Mouse (Mus musculus): ENCODE data around the gene Dlat.

The Dlat gene

GRCm38 (mm10) chr9:50659392-50660217, at the start of gene Dlat:
TSS of gene Dlat (minus strand) at chr9:50659780.
- peak; percentile 94 for DNase-seq (ENCODE audit: low spot score)

DNA sequence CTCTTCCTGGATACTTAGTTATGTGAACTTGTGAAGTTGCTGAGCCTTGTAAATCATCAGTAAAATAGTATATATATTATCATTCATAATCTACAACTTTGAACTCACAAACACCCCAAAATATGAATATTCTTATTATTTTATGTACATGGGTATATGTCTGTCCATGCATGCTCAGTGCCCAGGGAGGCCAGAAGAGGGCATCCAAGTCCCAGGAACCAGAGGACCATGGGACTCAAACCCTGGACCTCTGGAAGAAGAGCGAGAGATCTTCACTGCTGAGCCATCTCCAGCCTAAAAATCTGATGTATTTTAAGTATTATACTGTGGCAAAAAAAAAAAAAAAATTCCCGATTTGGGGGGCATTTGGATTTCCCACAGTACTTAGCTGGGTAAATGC, 49.5 kb upstream of the Dlat start:
- peak; percentile 59 for DNase-seq (ENCODE audit: low spot score)

- no peak for DNase-seq (ENCODE audit: low spot score)
Measured at GRCm38 (mm10) chr9:50704907-50705306, 45.3 kb upstream of the Dlat start.

GRCm38 (mm10) chr9:50700921-50701691, 41.5 kb upstream of the Dlat start:
- no peak for DNase-seq (ENCODE audit: low spot score)

GRCm38 (mm10) chr9:50698418-50699409, 39.1 kb upstream of the Dlat start:
- DNase-seq (ENCODE audit: low spot score): peak; percentile 45

DNA sequence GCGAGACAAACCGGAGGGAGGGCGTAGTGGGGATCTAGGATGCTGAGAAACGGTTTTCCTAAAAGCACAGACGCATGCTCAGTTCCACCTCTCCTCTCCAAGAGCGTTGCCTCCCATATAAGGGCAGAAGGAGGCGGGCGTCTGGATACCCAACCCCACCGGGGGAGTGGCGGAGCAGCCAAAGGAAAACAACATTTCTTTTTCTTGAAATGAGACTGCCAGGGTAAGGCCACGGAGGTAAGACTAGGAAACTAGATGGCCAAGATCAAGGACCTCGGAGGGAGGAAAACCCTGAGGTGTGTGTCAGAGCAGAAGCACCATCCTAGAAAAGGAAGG, 38.1 kb upstream of the Dlat start:
- peak; percentile 89 for DNase-seq (ENCODE audit: low spot score)

GRCm38 (mm10) chr9:50696851-50697705, 37.5 kb upstream of the Dlat start:
- DNase-seq (ENCODE audit: low spot score): peak; percentile 71

DNA sequence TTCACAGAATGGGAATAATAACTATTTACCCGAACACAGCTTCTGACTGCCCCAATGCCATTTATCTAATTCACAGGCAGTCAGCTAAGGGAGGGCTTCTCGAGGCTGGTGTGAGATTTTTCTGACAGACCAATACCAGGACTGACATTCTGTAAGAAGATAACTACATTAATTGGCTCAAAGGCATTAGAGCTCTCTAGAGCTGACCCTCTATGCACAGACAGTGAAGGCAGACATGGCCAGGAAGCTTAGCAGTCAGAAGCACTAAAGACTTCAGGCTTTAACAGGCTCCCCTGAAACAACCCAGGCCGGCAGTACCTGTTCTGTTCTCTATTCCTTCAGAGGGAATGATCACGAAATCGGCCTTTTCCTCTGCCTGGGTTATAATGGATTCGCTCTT, 35.6 kb upstream of the Dlat start:
- DNase-seq (ENCODE audit: low spot score): no peak

- DNase-seq (ENCODE audit: low spot score): peak; percentile 80
Measured at GRCm38 (mm10) chr9:50693631-50694030, 34.1 kb upstream of the Dlat start.

DNA sequence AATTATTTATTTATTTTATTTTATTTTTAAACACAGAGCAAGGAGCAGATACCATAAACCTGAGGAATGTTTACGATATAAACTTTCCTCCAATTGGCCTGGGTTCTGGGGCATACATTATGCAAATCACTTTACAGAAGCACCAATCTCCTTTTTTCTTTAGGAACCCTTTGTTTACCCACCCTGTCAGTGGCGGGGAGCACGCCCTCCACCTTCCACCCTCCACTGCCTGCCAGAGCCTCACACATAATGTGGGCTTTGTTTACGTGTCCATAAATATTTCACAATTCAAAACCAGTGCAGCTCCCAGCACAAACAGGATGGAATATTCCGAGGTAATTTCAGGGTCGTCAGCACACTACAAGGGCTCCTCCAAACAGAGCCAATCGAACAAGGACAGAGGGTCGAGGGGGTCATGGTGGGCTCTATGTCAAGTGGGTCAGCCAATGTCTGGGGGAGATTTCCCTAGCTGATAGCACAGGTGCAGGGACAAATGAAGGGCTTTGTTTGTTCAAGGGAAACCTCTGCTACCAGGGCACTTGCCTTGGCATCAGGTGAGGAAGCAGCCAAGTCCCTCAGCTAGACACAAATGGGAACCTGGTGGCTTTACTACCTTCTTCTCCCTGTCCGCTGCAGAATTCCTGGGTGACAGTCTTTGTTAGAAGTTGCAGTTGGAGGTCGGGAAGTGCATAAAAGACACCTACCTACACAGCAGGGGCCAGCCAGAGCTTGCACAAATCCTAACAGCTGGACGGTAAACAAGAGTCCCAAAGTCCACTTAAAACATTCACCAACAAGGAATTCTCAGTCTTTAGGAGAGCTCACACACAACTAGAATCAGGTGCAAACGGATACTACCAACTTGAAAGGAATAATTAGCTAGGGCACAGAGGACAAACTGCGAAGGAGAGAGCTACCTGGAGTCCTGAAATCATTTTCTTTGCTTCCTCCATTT, 33.3 kb upstream of the Dlat start:
- peak; percentile 20 for DNase-seq (ENCODE audit: low spot score)

- no peak for DNase-seq (ENCODE audit: low spot score)
Measured at GRCm38 (mm10) chr9:50686866-50687652, 27.5 kb upstream of the Dlat start.

- DNase-seq (ENCODE audit: low spot score): no peak
Measured at GRCm38 (mm10) chr9:50681727-50682126, 22.1 kb upstream of the Dlat start.

GRCm38 (mm10) chr9:50679406-50679805, 19.8 kb upstream of the Dlat start:
- DNase-seq (ENCODE audit: low spot score): no peak

- DNase-seq (ENCODE audit: low spot score): no peak
Measured at GRCm38 (mm10) chr9:50674771-50675170, 15.2 kb upstream of the Dlat start.

DNA sequence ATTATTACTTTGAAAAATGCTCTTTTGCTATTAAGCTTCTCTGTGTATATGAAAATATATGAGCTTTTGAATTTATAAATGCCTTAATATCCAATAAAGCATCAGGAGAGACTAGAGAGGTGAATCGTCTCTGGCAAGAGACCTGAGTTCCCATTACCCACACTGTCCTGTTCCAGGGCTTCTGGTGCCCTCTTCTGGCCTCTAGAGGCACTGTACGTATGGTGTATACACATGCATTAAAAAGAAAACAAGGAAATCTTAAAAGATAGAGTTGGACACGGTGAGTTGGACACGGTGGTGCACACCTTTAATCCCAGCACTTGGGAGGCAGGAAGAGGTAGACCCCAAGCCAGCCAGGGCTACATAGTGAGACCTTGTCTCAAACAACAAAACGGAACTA, 11.1 kb upstream of the Dlat start:
- DNase-seq (ENCODE audit: low spot score): peak; percentile 73

GRCm38 (mm10) chr9:50667579-50668498, 8.3 kb upstream of the Dlat start:
- no peak for DNase-seq (ENCODE audit: low spot score)

DNA sequence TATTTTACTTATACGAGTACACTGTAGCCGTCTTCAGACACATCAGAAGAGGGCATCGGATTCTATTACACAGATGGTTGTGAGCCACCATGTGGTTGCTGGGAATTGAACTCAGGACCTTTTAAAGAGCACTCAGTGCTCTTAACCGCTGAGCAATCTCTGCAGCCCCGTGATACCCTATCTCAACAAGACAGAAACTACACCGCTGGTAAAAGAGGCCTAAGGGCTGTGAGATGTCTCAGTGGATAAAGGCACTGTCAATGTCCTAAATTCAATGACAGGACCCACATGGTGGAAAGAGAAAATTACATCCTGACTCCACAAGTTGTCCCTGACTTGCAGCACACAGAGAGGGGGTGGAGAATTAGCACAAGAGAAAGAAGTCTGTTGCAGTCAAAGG, 6.9 kb upstream of the Dlat start:
- DNase-seq (ENCODE audit: low spot score): no peak

DNA sequence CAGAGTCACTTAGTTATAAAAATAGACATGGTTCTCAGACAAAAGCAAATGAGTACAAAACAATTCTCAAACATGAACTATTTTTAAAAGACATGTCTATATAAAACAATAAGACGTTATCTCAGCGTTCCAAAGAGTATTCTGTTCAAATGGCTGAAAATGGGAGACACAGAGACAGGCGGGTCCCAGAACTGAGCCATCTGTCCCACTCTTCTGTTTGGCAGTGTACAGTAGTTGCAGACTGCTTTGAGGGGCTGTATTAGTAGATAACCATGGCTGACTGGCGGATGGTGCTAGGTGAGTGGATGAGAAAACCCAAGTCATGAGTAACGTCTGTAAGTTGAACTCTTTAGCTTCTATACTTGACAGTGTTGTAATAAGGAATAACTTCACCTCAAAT, 5.2 kb upstream of the Dlat start:
- DNase-seq (ENCODE audit: low spot score): no peak
